Mouse (Mus musculus) natural killer cell, adult 2 months (primary cell): Measurements from ENCODE around the gene Rp9.

Source experiments
- DNase-seq, 2 experiments: peaks; one replicate each; pipeline ENCODE4 v3.0.0; 2022; ENCODE audit warnings: low spot score in 2 of 2

Rp9 gene

GRCm38 (mm10) chr9:22366621-22367020 is 102.9 kb downstream of the Rp9 start:
- no peak for DNase-seq

DNA sequence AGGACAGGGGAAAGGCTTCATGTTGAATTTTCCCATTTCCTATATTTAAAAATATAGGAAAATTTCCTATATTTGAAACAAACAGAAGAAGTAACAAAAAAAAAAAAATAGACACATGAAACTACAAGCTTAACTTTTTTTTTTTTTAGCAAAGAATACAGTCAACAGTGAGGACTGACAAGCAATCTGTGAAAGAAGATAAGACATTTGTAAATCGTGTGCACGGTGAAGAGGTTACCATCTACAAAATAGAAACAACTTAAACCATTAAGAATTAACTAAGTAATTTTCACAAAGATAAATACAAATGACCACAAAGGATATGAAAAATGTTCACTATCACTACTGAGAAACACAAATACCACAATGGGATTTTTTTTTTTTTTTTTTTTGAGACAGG is 103.3 kb downstream of the Rp9 start:
- DNase-seq = no peak
